Mouse (Mus musculus) limb, embryonic 12.5 days (tissue): ENCODE measurements around the gene Krtcap3. TPM values are rescaled to one million over a fixed set of nuclear protein-coding genes. Genes with fewer than 3 reads are reported as not detected.

Experiments
- ATAC-seq: fragments of 200-750 bp; cut with Nextera tagmentation; 2 replicates; pipeline ENCODE4 v1.8.0; 2017; ENCODE audit warnings: low read depth, moderate TSS enrichment; ENCODE audit not compliant: insufficient number of reproducible peaks, insufficient read depth, low FRiP score, low TSS enrichment
- H3K27ac ChIP-seq: fragments of 300-500 bp; sonication (generic); 2 replicates; pipeline ENCODE4 v1.5.1; 2016; ENCODE audit warnings: mild to moderate bottlenecking, moderate library complexity
- H3K27me3 ChIP-seq: fragments of 300-500 bp; sonication (generic); 2 replicates; pipeline ENCODE4 v1.6.1; 2016; ENCODE audit warnings: mild to moderate bottlenecking, moderate library complexity
- H3K36me3 ChIP-seq: fragments of 300-500 bp; sonication (generic); 2 replicates; pipeline ENCODE4 v1.6.1; 2016; ENCODE audit warnings: mild to moderate bottlenecking, moderate library complexity
- H3K4me1 ChIP-seq: fragments of 300-500 bp; sonication (generic); replicated peaks from 2 replicates; pipeline ENCODE4 v1.6.1; 2016
- H3K4me2 ChIP-seq: fragments of 300-500 bp; sonication (generic); 2 replicates; pipeline ENCODE4 v1.6.1; 2016; ENCODE audit warnings: mild to moderate bottlenecking, moderate library complexity
- H3K4me3 ChIP-seq: fragments of 300-500 bp; sonication (generic); replicated peaks from 2 replicates; pipeline ENCODE4 v1.5.1; 2016; ENCODE audit warnings: mild to moderate bottlenecking
- H3K9ac ChIP-seq: fragments of 300-500 bp; sonication (generic); replicated peaks from 2 replicates; pipeline ENCODE4 v1.6.1; 2016; ENCODE audit warnings: mild to moderate bottlenecking, moderate library complexity
- H3K9me3 ChIP-seq: fragments of 300-500 bp; sonication (generic); 2 replicates; pipeline ENCODE4 v1.6.1; 2016; ENCODE audit warnings: mild to moderate bottlenecking, moderate library complexity
- WGBS: fragments of 180-500 bp; shearing (Covaris S2); methylation state at CpG from one replicate; pipeline ENCODE4 v1.1.7; 2016; 5-methylcytosine and 5-hydroxymethylcytosine counted together
- polyA plus RNA-seq: library from polyadenylated mRNA; unstranded; fragments of >200 nt; fragmentation: Nextera tagmentation; extraction: Ambion mirVana; gene quantifications from 2 replicates; pipeline ENCODE4 v1.2.1, GENCODE M21; 2016

Gene Krtcap3
- polyA plus RNA-seq, 1 experiment from 2014 or later: 24.4 TPM

- Histone ChIP-seq H3K27ac (peak overlapping the region; percentile 84), H3K4me2 (peak overlapping the region; percentile 18), H3K9ac (no peak overlapping the region), H3K4me1 (peaks cover 35% of the 10 kb centered on the region), H3K9me3 (no peaks in the 10 kb centered on the region), H3K36me3 (peaks cover 87% of the 10 kb centered on the region), H3K27me3 (no peaks in the 10 kb centered on the region), H3K4me3 (no peak overlapping the region)
- peak; percentile 2; the same call in 1 of the 2 replicates for ATAC-seq
- WGBS: 49% methylated on average over 16 of the region's 16 CpGs
These were observed 1.5 kb downstream of the Krtcap3 start for GRCm38 (mm10) chr5:31252795-31253545.

DNA sequence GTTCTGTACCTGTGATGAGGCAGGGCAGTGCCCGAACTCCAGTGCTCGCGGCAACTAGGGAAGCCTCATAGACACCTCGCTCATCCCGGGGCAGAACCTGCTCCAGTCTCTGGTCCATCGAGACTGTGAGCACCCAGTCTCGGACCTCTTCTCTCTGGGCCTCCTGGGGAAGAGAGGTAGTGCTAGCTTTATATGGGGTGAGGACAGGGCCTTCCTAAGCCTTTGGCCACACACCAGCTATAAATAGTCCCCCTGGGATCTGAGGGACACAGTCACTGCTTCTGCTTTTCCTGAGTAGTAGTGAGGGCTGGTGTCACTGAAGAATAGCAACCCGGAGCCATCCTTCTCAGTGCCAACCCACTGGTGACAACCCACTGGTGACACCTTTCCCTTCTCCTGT, 2.3 kb downstream of the Krtcap3 start:
- no peak overlapping the region for H3K4me2 ChIP-seq
- peaks cover 35% of the 10 kb centered on the region for H3K4me1 ChIP-seq
- peaks cover 84% of the 10 kb centered on the region for H3K36me3 ChIP-seq
- WGBS: 95% methylated on average over 8 of the region's 8 CpGs
- H3K9ac ChIP-seq: no peak overlapping the region
- no peaks in the 10 kb centered on the region for H3K9me3 ChIP-seq
- peak overlapping the region; percentile 84 for H3K27ac ChIP-seq
- no peaks in the 10 kb centered on the region for H3K27me3 ChIP-seq
- H3K4me3 ChIP-seq: no peak overlapping the region
- ATAC-seq: no peak

- no peak overlapping the region for H3K9ac ChIP-seq
- H3K36me3 ChIP-seq: peaks cover 84% of the 10 kb centered on the region
- no peak for ATAC-seq
- peaks cover 35% of the 10 kb centered on the region for H3K4me1 ChIP-seq
- H3K4me3 ChIP-seq: no peak overlapping the region
- WGBS: 80% methylated on average over 7 of the region's 7 CpGs
- no peak overlapping the region for H3K4me2 ChIP-seq
- no peaks in the 10 kb centered on the region for H3K9me3 ChIP-seq
- H3K27ac ChIP-seq: no peak overlapping the region
- H3K27me3 ChIP-seq: no peaks in the 10 kb centered on the region
These were observed 3.0 kb downstream of the Krtcap3 start for GRCm38 (mm10) chr5:31254452-31254851.

DNA sequence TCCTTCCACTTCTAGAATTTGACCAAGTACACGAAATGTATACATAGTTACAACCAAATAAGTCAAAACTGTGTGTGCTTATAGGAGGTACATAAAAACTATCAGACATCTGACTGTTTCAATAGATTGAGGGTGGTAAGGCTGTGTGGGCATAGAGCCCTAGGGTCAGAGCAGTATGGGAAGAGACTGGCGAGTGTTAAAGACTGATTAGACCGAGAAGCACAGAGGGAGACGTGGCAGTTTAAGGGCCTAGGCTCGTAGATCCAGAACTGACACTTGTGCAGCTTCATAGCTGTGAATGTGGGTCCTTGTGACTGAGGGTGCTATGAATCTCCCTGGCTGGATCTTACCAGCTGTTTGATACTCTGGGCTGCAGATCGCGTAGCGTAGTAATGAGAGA, 3.4 kb downstream of the Krtcap3 start:
- H3K9ac ChIP-seq: no peak overlapping the region
- WGBS: 86% methylated on average over 8 of the region's 8 CpGs
- H3K27me3 ChIP-seq: no peaks in the 10 kb centered on the region
- H3K4me3 ChIP-seq: no peak overlapping the region
- peaks cover 84% of the 10 kb centered on the region for H3K36me3 ChIP-seq
- H3K9me3 ChIP-seq: no peaks in the 10 kb centered on the region
- H3K27ac ChIP-seq: no peak overlapping the region
- H3K4me2 ChIP-seq: no peak overlapping the region
- H3K4me1 ChIP-seq: peaks cover 35% of the 10 kb centered on the region
- no peak for ATAC-seq

GRCm38 (mm10) chr5:31255381-31255780, 3.9 kb downstream of the Krtcap3 start:
- Histone ChIP-seq H3K4me3 (no peak overlapping the region), H3K4me1 (peaks cover 34% of the 10 kb centered on the region), H3K9ac (no peak overlapping the region), H3K9me3 (no peaks in the 10 kb centered on the region), H3K4me2 (no peak overlapping the region), H3K27ac (no peak overlapping the region), H3K36me3 (peaks cover 84% of the 10 kb centered on the region), H3K27me3 (no peaks in the 10 kb centered on the region)
- no peak for ATAC-seq
- WGBS: 84% methylated on average over 2 of the region's 2 CpGs

GRCm38 (mm10) chr5:31255971-31256370, 4.5 kb downstream of the Krtcap3 start:
- peaks cover 84% of the 10 kb centered on the region for H3K36me3 ChIP-seq
- no peak for ATAC-seq
- WGBS: 86% methylated on average over 2 of the region's 2 CpGs

DNA sequence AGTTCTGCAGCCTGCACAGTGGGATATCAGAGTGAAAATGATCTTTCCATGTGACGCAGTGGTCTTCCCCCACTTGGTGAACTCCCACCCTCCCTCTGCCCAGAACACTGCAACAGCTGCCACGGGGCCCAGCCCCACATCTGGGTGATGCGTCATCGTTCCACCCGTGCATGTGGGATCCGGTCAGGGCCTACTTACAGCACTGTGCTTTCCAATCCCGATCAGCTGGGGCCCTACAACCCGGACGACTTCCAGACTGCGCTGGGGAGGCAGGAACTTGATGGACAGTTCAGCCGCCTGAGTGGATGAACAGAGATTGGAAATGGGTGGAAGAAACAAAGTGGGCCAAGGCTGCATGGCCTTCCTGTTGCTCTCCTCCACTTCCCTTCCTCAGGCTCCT, 6.1 kb downstream of the Krtcap3 start:
- Histone ChIP-seq H3K9me3 (no peaks in the 10 kb centered on the region), H3K9ac (no peak overlapping the region), H3K27ac (no peak overlapping the region), H3K4me3 (no peak overlapping the region), H3K36me3 (peaks cover 91% of the 10 kb centered on the region), H3K4me2 (no peak overlapping the region), H3K4me1 (peaks cover 11% of the 10 kb centered on the region), H3K27me3 (no peaks in the 10 kb centered on the region)
- ATAC-seq: no peak
- WGBS: 78% methylated on average over 11 of the region's 11 CpGs

More at GRCm38 (mm10) chr5:31255971-31256370, 4.5 kb downstream of the Krtcap3 start:
- no peak overlapping the region for H3K27ac ChIP-seq
- no peak overlapping the region for H3K4me3 ChIP-seq
- H3K9ac ChIP-seq: no peak overlapping the region
- no peaks in the 10 kb centered on the region for H3K27me3 ChIP-seq
- no peak overlapping the region for H3K4me2 ChIP-seq
- peaks cover 28% of the 10 kb centered on the region for H3K4me1 ChIP-seq
- no peaks in the 10 kb centered on the region for H3K9me3 ChIP-seq

GRCm38 (mm10) chr5:31266101-31266500, 14.6 kb downstream of the Krtcap3 start:
- no peak overlapping the region for H3K4me2 ChIP-seq
- no peaks in the 10 kb centered on the region for H3K4me1 ChIP-seq
- H3K9me3 ChIP-seq: no peaks in the 10 kb centered on the region
- peaks cover 97% of the 10 kb centered on the region for H3K36me3 ChIP-seq
- 89% methylated on average over 7 of the region's 7 CpGs for WGBS
- no peak for ATAC-seq
- H3K27me3 ChIP-seq: no peaks in the 10 kb centered on the region
- no peak overlapping the region for H3K4me3 ChIP-seq
- no peak overlapping the region for H3K9ac ChIP-seq
- no peak overlapping the region for H3K27ac ChIP-seq

DNA sequence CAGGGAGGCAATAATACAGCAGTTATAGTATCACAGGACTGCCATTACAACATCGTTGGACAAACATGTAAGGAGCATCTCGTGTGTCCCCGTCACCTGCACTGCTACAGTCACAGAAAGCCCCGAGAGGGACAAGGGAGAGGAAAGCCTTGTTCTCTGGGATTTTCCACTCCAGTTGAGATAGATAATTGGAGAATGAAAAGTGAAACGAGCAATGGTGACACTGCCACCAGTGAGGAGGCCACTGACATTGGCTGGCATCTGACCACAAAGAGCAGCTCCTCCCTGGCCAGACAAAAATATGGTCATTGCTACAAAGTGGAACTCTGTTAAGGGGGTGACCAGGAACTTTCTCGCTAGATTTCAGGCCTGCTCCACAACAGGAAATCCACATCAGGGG, 16.2 kb downstream of the Krtcap3 start:
- no peaks in the 10 kb centered on the region for H3K4me1 ChIP-seq
- H3K9me3 ChIP-seq: no peaks in the 10 kb centered on the region
- no peak for ATAC-seq
- WGBS: 88% methylated on average over 6 of the region's 6 CpGs
- no peak overlapping the region for H3K27ac ChIP-seq
- no peaks in the 10 kb centered on the region for H3K27me3 ChIP-seq
- no peak overlapping the region for H3K4me2 ChIP-seq
- no peak overlapping the region for H3K4me3 ChIP-seq
- peaks cover 96% of the 10 kb centered on the region for H3K36me3 ChIP-seq
- no peak overlapping the region for H3K9ac ChIP-seq

DNA sequence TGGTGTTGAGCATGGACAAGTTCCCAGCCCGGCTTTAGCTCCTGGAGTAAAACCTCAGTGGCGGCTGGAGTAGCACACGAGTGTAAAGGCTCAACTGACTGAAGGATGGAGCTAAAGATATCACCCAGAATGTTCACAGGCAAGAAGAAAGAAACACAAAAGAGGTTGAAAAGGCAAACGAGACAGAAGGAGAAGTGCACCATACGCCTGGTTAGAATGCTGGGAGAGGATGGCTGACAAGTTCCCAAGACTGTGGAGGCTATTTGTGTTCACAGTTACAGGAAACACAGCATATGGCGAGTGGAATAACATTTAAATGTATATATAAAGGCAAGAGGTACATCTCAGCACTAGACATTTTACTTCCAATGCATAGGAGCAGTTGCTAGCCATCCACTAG, 21.5 kb downstream of the Krtcap3 start:
- Histone ChIP-seq H3K4me1 (no peaks in the 10 kb centered on the region), H3K36me3 (peaks cover 87% of the 10 kb centered on the region), H3K4me2 (no peak overlapping the region), H3K4me3 (no peak overlapping the region), H3K27me3 (no peaks in the 10 kb centered on the region), H3K9me3 (no peaks in the 10 kb centered on the region), H3K27ac (no peak overlapping the region), H3K9ac (no peak overlapping the region)
- 87% methylated on average over 6 of the region's 6 CpGs for WGBS
- ATAC-seq: no peak

DNA sequence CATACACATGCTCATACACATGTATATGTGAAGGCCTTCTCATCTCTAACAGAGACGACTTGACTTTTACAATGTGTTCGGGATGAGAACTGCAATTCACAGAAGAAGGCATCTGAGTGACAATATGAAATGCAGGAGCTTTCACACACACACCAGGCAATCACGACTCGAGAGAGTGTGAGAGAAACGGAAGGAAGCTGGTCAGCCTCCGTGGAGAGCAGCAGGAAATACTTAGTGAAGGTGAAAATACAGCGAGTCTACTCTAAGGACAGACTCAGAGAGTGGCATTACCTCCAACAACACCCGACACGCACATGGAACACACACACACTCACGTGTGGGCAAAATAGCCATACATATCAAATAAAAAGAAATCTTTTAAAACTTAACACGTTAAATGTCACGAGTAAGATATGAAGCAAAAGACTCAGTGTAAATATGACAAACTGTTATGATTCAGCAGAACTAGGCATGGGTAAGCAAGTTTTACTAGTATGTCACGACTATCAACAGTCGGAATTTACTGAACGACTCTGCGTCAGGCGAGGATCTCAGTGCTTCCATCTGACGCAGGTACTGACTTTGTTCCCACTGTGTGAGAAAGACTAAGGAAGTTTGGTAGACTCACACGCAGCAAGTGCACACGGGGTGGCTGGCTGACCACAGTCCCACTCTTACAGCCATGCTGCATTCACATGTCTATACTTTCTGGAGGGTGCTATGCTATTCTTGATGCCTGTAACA, 27.9 kb downstream of the Krtcap3 start:
- no peak for ATAC-seq

More for the DNA sequence above, 27.9 kb downstream of the Krtcap3 start:
- Histone ChIP-seq H3K9ac (no peak overlapping the region), H3K9me3 (no peaks in the 10 kb centered on the region), H3K27ac (no peak overlapping the region), H3K36me3 (peaks cover 96% of the 10 kb centered on the region), H3K4me1 (no peaks in the 10 kb centered on the region), H3K27me3 (no peaks in the 10 kb centered on the region), H3K4me2 (no peak overlapping the region), H3K4me3 (no peak overlapping the region)
- WGBS: 89% methylated on average over 20 of the region's 20 CpGs
